9 mouse cellular contexts compared by ENCODE assay signal in the genomic region with DNA sequence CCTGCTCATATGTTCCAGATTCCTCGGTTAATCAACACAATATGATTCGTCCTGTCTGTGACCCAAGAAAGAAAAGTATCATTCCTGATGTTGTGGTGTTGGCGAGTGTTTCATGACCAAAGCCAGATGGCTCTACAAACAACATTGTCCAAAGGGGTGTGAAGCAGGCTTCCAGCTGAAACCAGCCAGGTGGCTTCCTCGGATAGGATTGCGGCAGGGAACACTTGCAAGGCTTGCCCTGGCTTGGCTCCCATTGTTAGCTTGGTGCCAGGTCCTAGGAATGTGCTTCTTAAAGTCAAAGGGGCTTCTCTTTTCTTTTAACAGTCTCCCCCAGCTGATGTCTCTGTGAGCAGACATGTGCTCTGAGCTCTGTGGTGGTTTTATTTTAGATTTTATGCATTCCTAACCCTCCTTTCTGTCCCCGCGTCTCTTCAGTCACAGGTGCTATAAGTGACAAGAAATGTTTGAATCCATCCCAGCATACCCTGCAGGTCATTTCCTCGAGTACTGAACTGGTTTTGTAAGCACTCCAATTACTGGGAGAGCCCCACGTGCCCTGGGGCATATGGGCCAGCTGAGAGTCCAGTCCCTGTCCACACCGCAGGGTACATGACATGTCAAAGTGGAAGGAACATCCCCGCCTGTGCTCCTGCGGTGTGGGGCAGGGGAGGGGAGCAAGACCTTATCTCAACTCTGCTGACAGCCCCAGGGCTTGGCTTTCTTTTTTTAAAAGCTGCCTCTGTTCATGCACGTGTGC.
DNase-seq lines count a peak whose midpoint lies in the region; ATAC-seq lines count a peak whose summit lies in the region.
"Had no signal": no experiment of that assay in that cellular context is flagged by ENCODE, and none has a peak within 500 bp of the region (broad histone marks: within the 10 kb centered on the region; RNA-seq: fewer than 3 reads in every experiment).

No protein-coding gene starts in this region.

- no peaks in the 10 kb centered on the region for H3K27me3 ChIP-seq in embryonic facial prominence, embryonic 10.5 days (replicated peaks; ENCODE audit: low read depth, poor library complexity, severe bottlenecking)
- no peaks in the 10 kb centered on the region for H3K27me3 ChIP-seq in heart, embryonic 15.5 days
- H3K27me3 ChIP-seq in lung, embryonic 16.5 days (ENCODE audit: control insufficient read depth, insufficient read depth, low read depth, low read length) = no peaks in the 10 kb centered on the region
- no peaks in the 10 kb centered on the region for H3K27me3 ChIP-seq in midbrain, embryonic 10.5 days (ENCODE audit: low read depth, poor library complexity, severe bottlenecking)
- H3K27me3 ChIP-seq: neural tube, embryonic 12.5 days had no signal

- peak; percentile 19 for DNase-seq in ovary, postnatal 36 days (ENCODE audit: low spot score)
- DNase-seq in ovary, adult 18-20 months (ENCODE audit: low spot score) = no peak
- DNase-seq in embryonic facial prominence, embryonic 10.5 days (ENCODE audit: low spot score) = peak; percentile 29
- no peak for DNase-seq in spleen, adult 18-20 months
- DNase-seq in midbrain, embryonic 10.5 days (ENCODE audit: low spot score) = no peak

- WGBS in embryonic facial prominence, embryonic 10.5 days = 44% methylated on average over 13 of the region's 13 CpGs
- 23% methylated on average over 13 of the region's 13 CpGs for WGBS in heart, embryonic 15.5 days
- 32% methylated on average over 13 of the region's 13 CpGs for WGBS in lung, embryonic 16.5 days
- 69% methylated on average over 13 of the region's 13 CpGs for WGBS in midbrain, embryonic 10.5 days

- peak overlapping the region; percentile 35 for H3K4me2 ChIP-seq in heart, embryonic 15.5 days
- H3K4me2 ChIP-seq in lung, embryonic 16.5 days (ENCODE audit: low read depth, low read length) = no peak overlapping the region
- H3K4me2 ChIP-seq: neural tube, embryonic 12.5 days had no signal

- no peak overlapping the region for H3K27ac ChIP-seq in embryonic facial prominence, embryonic 10.5 days (replicated peaks)
- peak overlapping the region; percentile 74 for H3K27ac ChIP-seq in heart, embryonic 15.5 days
- no peak overlapping the region for H3K27ac ChIP-seq in lung, embryonic 16.5 days (ENCODE audit: low read length)
- H3K27ac ChIP-seq in midbrain, embryonic 10.5 days (replicated peaks) = no peak overlapping the region
- H3K27ac ChIP-seq: neural tube, embryonic 12.5 days had no signal

- ATAC-seq in heart, embryonic 15.5 days (replicated peaks; ENCODE audit: insufficient number of reproducible peaks, insufficient read depth, low FRiP score, low read depth) = peak; percentile 74
- peak; percentile 65 for ATAC-seq in lung, embryonic 16.5 days (ENCODE audit: low read depth)
- ATAC-seq in inflammation-experienced regulatory T-cells, adult 6 months = no peak

- H3K4me1 ChIP-seq in embryonic facial prominence, embryonic 10.5 days = peaks cover 12% of the 10 kb centered on the region
- H3K4me1 ChIP-seq in heart, embryonic 15.5 days (replicated peaks) = peaks cover 23% of the 10 kb centered on the region
- H3K4me1 ChIP-seq in lung, embryonic 16.5 days (replicated peaks; ENCODE audit: control insufficient read depth, insufficient read depth, low read length) = peaks cover 6% of the 10 kb centered on the region
- 0 out of 2 replicates have a peak, but pooled peaks cover 4% of the 10 kb centered on the region for H3K4me1 ChIP-seq in midbrain, embryonic 10.5 days
- H3K4me1 ChIP-seq: neural tube, embryonic 12.5 days had no signal

- H3K9me3 ChIP-seq in embryonic facial prominence, embryonic 10.5 days = 0 out of 2 replicates have a peak, but pooled peaks cover 3% of the 10 kb centered on the region
- no peaks in the 10 kb centered on the region for H3K9me3 ChIP-seq in heart, embryonic 15.5 days (replicated peaks)
- H3K9me3 ChIP-seq in lung, embryonic 16.5 days (ENCODE audit: control insufficient read depth, low read length) = no peaks in the 10 kb centered on the region
- no peaks in the 10 kb centered on the region for H3K9me3 ChIP-seq in midbrain, embryonic 10.5 days (replicated peaks)
- H3K9me3 ChIP-seq: neural tube, embryonic 12.5 days had no signal

- no peak overlapping the region for H3K9ac ChIP-seq in heart, embryonic 15.5 days
- no peak overlapping the region for H3K9ac ChIP-seq in lung, embryonic 16.5 days (ENCODE audit: low read length)
- H3K9ac ChIP-seq: neural tube, embryonic 12.5 days had no signal

- no peaks in the 10 kb centered on the region for H3K36me3 ChIP-seq in embryonic facial prominence, embryonic 10.5 days (replicated peaks)
- no peaks in the 10 kb centered on the region for H3K36me3 ChIP-seq in heart, embryonic 15.5 days
- no peaks in the 10 kb centered on the region for H3K36me3 ChIP-seq in lung, embryonic 16.5 days (ENCODE audit: control insufficient read depth, insufficient read depth, low read length)
- H3K36me3 ChIP-seq in midbrain, embryonic 10.5 days = no peaks in the 10 kb centered on the region
- H3K36me3 ChIP-seq: neural tube, embryonic 12.5 days had no signal

- H3K4me3 ChIP-seq in embryonic facial prominence, embryonic 10.5 days = no peak overlapping the region
- no peak overlapping the region for H3K4me3 ChIP-seq in heart, embryonic 15.5 days
- no peak overlapping the region for H3K4me3 ChIP-seq in lung, embryonic 16.5 days (ENCODE audit: low read length)
- H3K4me3 ChIP-seq in midbrain, embryonic 10.5 days = no peak overlapping the region
- H3K4me3 ChIP-seq: neural tube, embryonic 12.5 days had no signal

Comparison
In these comparisons a context has a peak if more than half of its experiments do, and no peak if none do; other contexts are left out.
1. DNase-seq: peak in ovary, postnatal 36 days (single experiment) and embryonic facial prominence, embryonic 10.5 days (single experiment); none in ovary, adult 18-20 months (single experiment), spleen, adult 18-20 months (0 of 2) and midbrain, embryonic 10.5 days (single experiment).